Mouse (Mus musculus): ENCODE results near the gene Inmt.

Inmt gene

GRCm38 (mm10) chr6:55171638-55172037, 3.2 kb downstream of the Inmt start:
- no peak for DNase-seq (ENCODE audit: extremely low read depth, low read depth, low spot score)

- DNase-seq (ENCODE audit: extremely low read depth, low read depth, low spot score) = no peak
Measured at GRCm38 (mm10) chr6:55169818-55170217, 5.0 kb downstream of the Inmt start.

GRCm38 (mm10) chr6:55166777-55167463, 7.9 kb downstream of the Inmt start:
- DNase-seq (ENCODE audit: extremely low read depth, low read depth, low spot score) = no peak

- no peak for DNase-seq (ENCODE audit: extremely low read depth, low read depth, low spot score)
Measured at GRCm38 (mm10) chr6:55163046-55163584, 11.7 kb downstream of the Inmt start.

- DNase-seq (ENCODE audit: extremely low read depth, low read depth, low spot score) = no peak
Measured at GRCm38 (mm10) chr6:55161311-55161761, 13.5 kb downstream of the Inmt start.

- no peak for DNase-seq (ENCODE audit: extremely low read depth, low read depth, low spot score)
Measured at GRCm38 (mm10) chr6:55159256-55159655, 15.6 kb downstream of the Inmt start.

- no peak for DNase-seq (ENCODE audit: extremely low read depth, low read depth, low spot score)
Measured at GRCm38 (mm10) chr6:55152226-55152625, 22.6 kb downstream of the Inmt start.

- no peak for DNase-seq (ENCODE audit: extremely low read depth, low read depth, low spot score)
Measured at GRCm38 (mm10) chr6:55146138-55146537, 28.7 kb downstream of the Inmt start.

GRCm38 (mm10) chr6:55145285-55145684, 29.6 kb downstream of the Inmt start:
- no peak for DNase-seq (ENCODE audit: extremely low read depth, low read depth, low spot score)

GRCm38 (mm10) chr6:55138343-55138742, 36.5 kb downstream of the Inmt start:
- no peak for DNase-seq (ENCODE audit: extremely low read depth, low read depth, low spot score)

GRCm38 (mm10) chr6:55133425-55133824, 41.4 kb downstream of the Inmt start:
- no peak for DNase-seq (ENCODE audit: extremely low read depth, low read depth, low spot score)

- no peak for DNase-seq (ENCODE audit: extremely low read depth, low read depth, low spot score)
Measured at GRCm38 (mm10) chr6:55132794-55133193, 42.0 kb downstream of the Inmt start, which contains the start of gene Crhr2. Gene Crhr2 (minus strand): TSS chr6:55133016.

GRCm38 (mm10) chr6:55131301-55131700, 43.5 kb downstream of the Inmt start:
- no peak for DNase-seq (ENCODE audit: extremely low read depth, low read depth, low spot score)

- DNase-seq (ENCODE audit: extremely low read depth, low read depth, low spot score) = no peak
Measured at GRCm38 (mm10) chr6:55130631-55131030, 44.2 kb downstream of the Inmt start.

- DNase-seq (ENCODE audit: extremely low read depth, low read depth, low spot score) = no peak
Measured at GRCm38 (mm10) chr6:55128391-55128790, 46.5 kb downstream of the Inmt start.

GRCm38 (mm10) chr6:55126576-55126975, 48.3 kb downstream of the Inmt start:
- DNase-seq (ENCODE audit: extremely low read depth, low read depth, low spot score) = no peak

- DNase-seq (ENCODE audit: extremely low read depth, low read depth, low spot score) = no peak
Measured at GRCm38 (mm10) chr6:55123056-55123455, 51.8 kb downstream of the Inmt start.
